Mouse (Mus musculus) intestine, postnatal 0 days (tissue): ENCODE data around the gene Csf2rb. TPM values are rescaled to one million over a fixed set of nuclear protein-coding genes. Genes with fewer than 3 reads are reported as not detected.
"Not testable (repeated sequence)": the region's sequence is repeated elsewhere in the genome, so short reads cannot be mapped to it uniquely, and the experiment has no call there.

Experiments
- ATAC-seq: fragments of 200-750 bp; cut with Nextera tagmentation; 2 replicates; pipeline ENCODE4 v1.8.0; 2017; ENCODE audit warnings: mild to moderate bottlenecking, moderate TSS enrichment, moderate library complexity
- H3K27ac ChIP-seq: fragments of 300-500 bp; sonication (generic); 2 replicates; pipeline ENCODE4 v1.5.1; 2014; ENCODE audit warnings: mild to moderate bottlenecking, low read depth, low read length, moderate library complexity
- H3K27me3 ChIP-seq: fragments of 300-500 bp; sonication (generic); replicated peaks from 2 replicates; pipeline ENCODE4 v1.6.1; 2014; ENCODE audit warnings: low read length, mixed read lengths; ENCODE audit not compliant: control insufficient read depth, insufficient read depth
- H3K36me3 ChIP-seq: fragments of 300-500 bp; sonication (generic); 2 replicates; pipeline ENCODE4 v1.6.1; 2014; ENCODE audit warnings: mild to moderate bottlenecking, moderate library complexity; ENCODE audit not compliant: control insufficient read depth, insufficient read depth
- H3K4me1 ChIP-seq: fragments of 300-500 bp; sonication (generic); replicated peaks from 2 replicates; pipeline ENCODE4 v1.6.1; 2014; ENCODE audit warnings: antibody characterized with exemption, low read length, mixed read lengths; ENCODE audit not compliant: control insufficient read depth, insufficient read depth
- H3K4me2 ChIP-seq: fragments of 300-500 bp; sonication (generic); replicated peaks from 2 replicates; pipeline ENCODE4 v1.6.1; 2014; ENCODE audit warnings: low read depth, mild to moderate bottlenecking, moderate library complexity
- H3K4me3 ChIP-seq: fragments of 300-500 bp; sonication (generic); 2 replicates; pipeline ENCODE4 v1.5.1; 2014; ENCODE audit warnings: low read depth, low read length
- H3K9ac ChIP-seq: fragments of 300-500 bp; sonication (generic); 2 replicates; pipeline ENCODE4 v1.6.1; 2014; ENCODE audit warnings: mild to moderate bottlenecking, low read depth, low read length
- H3K9me3 ChIP-seq: fragments of 300-500 bp; sonication (generic); 2 replicates; pipeline ENCODE4 v1.6.1; 2016; ENCODE audit warnings: mixed run types; ENCODE audit not compliant: control insufficient read depth
- CTCF ChIP-seq: sonication (generic); IDR thresholded peaks from 2 replicates; pipeline ENCODE4 v1.5.1; 2016; ENCODE audit warnings: low read depth, mild to moderate bottlenecking, control low read depth, antibody characterized with exemption, moderate library complexity
- WGBS: fragments of 180-500 bp; shearing (Covaris S2); extraction: QIAGEN DNeasy Blood & Tissue Kit; methylation state at CpG from one replicate; pipeline ENCODE4 v1.1.7; 2014; 5-methylcytosine and 5-hydroxymethylcytosine counted together
- polyA plus RNA-seq: library from polyadenylated mRNA; unstranded; fragments of >200 nt; fragmentation: Nextera tagmentation; extraction: Ambion mirVana; gene quantifications from 2 replicates; pipeline ENCODE4 v1.2.1, GENCODE M21; 2015

The Csf2rb gene
- polyA plus RNA-seq, 1 experiment from 2014 or later = 1.6 TPM

- WGBS = 89% methylated on average over 2 of the region's 2 CpGs
- H3K27me3 ChIP-seq = no peaks in the 10 kb centered on the region
- H3K9me3 ChIP-seq = no peaks in the 10 kb centered on the region
- no peak for ATAC-seq
- no peaks in the 10 kb centered on the region for H3K4me1 ChIP-seq
- H3K9ac ChIP-seq = no peak overlapping the region
- H3K27ac ChIP-seq = no peak overlapping the region
- H3K36me3 ChIP-seq = no peaks in the 10 kb centered on the region
- no peak overlapping the region for H3K4me3 ChIP-seq
- TF ChIP-seq CTCF = no peak
- H3K4me2 ChIP-seq = no peak overlapping the region
Observed at GRCm38 (mm10) chr15:78324294-78324693, 1.3 kb upstream of the Csf2rb start.

- no peak overlapping the region for H3K27ac ChIP-seq
- no peak for TF ChIP-seq CTCF
- no peak overlapping the region for H3K4me3 ChIP-seq
- no peak overlapping the region for H3K4me2 ChIP-seq
- 87% methylated on average over 10 of the region's 10 CpGs for WGBS
- ATAC-seq = no peak
- no peaks in the 10 kb centered on the region for H3K36me3 ChIP-seq
- H3K9me3 ChIP-seq = no peaks in the 10 kb centered on the region
- no peaks in the 10 kb centered on the region for H3K27me3 ChIP-seq
- no peaks in the 10 kb centered on the region for H3K4me1 ChIP-seq
- no peak overlapping the region for H3K9ac ChIP-seq
Observed at GRCm38 (mm10) chr15:78326747-78327146, 1.2 kb downstream of the Csf2rb start.

- not testable (repeated sequence) for H3K36me3 ChIP-seq, H3K9me3 ChIP-seq, H3K9ac ChIP-seq, H3K4me3 ChIP-seq, H3K27ac ChIP-seq, H3K4me1 ChIP-seq, H3K4me2 ChIP-seq, H3K27me3 ChIP-seq, ATAC-seq
- 80% methylated on average over 6 of the region's 6 CpGs for WGBS
Observed at GRCm38 (mm10) chr15:78327753-78328341, 2.3 kb downstream of the Csf2rb start.

GRCm38 (mm10) chr15:78328520-78329097, 3.1 kb downstream of the Csf2rb start:
- Histone ChIP-seq H3K4me2 (no peak overlapping the region), H3K4me1 (no peaks in the 10 kb centered on the region), H3K9me3 (no peaks in the 10 kb centered on the region), H3K9ac (no peak overlapping the region), H3K27me3 (no peaks in the 10 kb centered on the region), H3K27ac (no peak overlapping the region), H3K36me3 (no peaks in the 10 kb centered on the region), H3K4me3 (no peak overlapping the region)
- no peak for ATAC-seq
- TF ChIP-seq CTCF = no peak
- 83% methylated on average over 3 of the region's 3 CpGs for WGBS

- not testable (repeated sequence) for H3K27me3 ChIP-seq, ATAC-seq, H3K27ac ChIP-seq, H3K4me1 ChIP-seq, H3K4me3 ChIP-seq, H3K9ac ChIP-seq, H3K36me3 ChIP-seq, H3K9me3 ChIP-seq, H3K4me2 ChIP-seq
- WGBS = 63% methylated on average over 6 of the region's 6 CpGs
Observed at GRCm38 (mm10) chr15:78329972-78330371, 4.4 kb downstream of the Csf2rb start.

GRCm38 (mm10) chr15:78330706-78331105, 5.2 kb downstream of the Csf2rb start:
- Histone ChIP-seq H3K36me3 (no peaks in the 10 kb centered on the region), H3K9ac (no peak overlapping the region), H3K4me2 (no peak overlapping the region), H3K27ac (no peak overlapping the region), H3K4me3 (no peak overlapping the region), H3K27me3 (no peaks in the 10 kb centered on the region), H3K4me1 (no peaks in the 10 kb centered on the region), H3K9me3 (no peaks in the 10 kb centered on the region)
- TF ChIP-seq CTCF = no peak
- WGBS = 87% methylated on average over 4 of the region's 4 CpGs
- ATAC-seq = no peak
